Mouse (Mus musculus): Measurements from ENCODE around the gene Utrn. TPM values are rescaled to one million over a fixed set of nuclear protein-coding genes. Genes with fewer than 3 reads are reported as not detected.

Utrn gene
- total RNA-seq (2018; cell fraction: chromatin; rRNA removed), result 100 to 1,000 TPM; 109 to 321 (median 191) TPM
- 10 to 100 TPM in 24 of 26 experiments, 1 to 10 TPM in 2; 9.2 to 22.3 (median 17.3) TPM for total RNA-seq (2018; cell fraction: cytosol; rRNA removed)
- total RNA-seq (2018; cell fraction: nucleus; rRNA removed), result 100 to 1,000 TPM in 7 of 26 experiments, 10 to 100 TPM in 19; 46.6 to 154 (median 72.0) TPM
- polyA plus RNA-seq (2018), result 8.4 to 11.5 TPM (median 9.5 TPM) in 3 replicates

DNA sequence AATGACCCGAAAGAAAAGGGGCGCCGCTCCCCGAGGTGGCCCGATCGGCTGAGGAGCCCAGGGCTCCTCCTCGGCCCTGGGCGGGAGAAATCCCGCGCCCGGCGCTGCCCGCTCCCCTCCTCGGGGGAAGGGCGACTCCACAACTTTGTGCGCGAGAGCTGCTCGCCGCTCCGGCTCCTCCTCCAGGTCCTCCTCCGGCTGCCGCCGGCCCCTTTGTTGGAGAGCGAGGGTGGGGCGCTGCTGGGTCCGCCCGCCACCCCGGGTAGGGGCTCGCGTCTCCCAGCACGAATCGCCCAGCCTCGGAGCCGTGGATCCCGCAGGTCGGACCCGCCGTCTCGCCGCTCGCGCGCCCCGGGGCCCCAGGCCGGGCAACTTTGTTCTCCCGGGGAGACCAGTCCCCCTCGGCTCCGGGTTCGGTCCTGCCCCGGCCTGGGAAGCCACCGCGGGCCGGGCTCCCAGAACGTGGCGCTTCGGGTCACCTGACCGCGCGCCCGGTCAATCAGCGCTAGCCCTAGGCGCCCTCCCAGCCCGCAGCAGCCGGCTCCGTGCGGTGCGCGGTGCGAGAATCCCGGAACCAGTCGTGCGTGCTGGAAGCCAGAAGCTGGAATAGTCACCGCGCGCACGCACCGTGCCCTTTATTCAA, at the start of gene Utrn:
Gene Utrn (minus strand): TSS at position 337 of the 643 bp plus-strand sequence.
- peak within 1 kb of the TSS; percentile 82 for H3K27ac ChIP-seq
- WGBS (ENCODE audit: missing documents), result under 1% methylated on average over 56 of the region's 77 CpGs
- H3K4me3 ChIP-seq (ENCODE audit: inconsistent target), result peak within 1 kb of the TSS; percentile 91
- peaks cover 26% of the 10 kb centered on the region for H3K79me2 ChIP-seq (ENCODE audit: inconsistent target)
- H3K36me3 ChIP-seq (ENCODE audit: inconsistent target), result no peaks in the 10 kb centered on the region

DNA sequence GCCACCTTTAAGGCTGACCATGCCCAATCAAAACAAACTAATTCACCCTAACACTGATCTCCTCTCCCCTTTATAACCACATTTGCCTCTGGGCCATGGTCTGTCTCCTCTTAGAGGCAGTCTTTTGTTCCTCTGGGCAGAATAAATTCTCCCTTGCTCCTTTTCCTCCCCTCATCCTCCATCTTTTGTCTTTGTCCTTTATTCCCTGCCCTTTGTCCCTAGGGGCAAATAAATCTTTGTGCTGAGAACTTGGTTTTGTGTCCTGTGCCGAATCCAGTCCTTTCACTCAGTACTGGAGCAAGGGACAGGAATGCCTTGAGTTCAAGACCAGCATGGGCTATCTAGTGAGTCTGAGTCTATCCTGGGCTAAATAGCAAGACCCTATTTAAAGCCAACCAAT, 48.5 kb upstream of the Utrn start:
- no peaks in the 10 kb centered on the region for H3K36me3 ChIP-seq (ENCODE audit: inconsistent target)
- 93% methylated on average over 1 of the region's 1 CpGs for WGBS (ENCODE audit: missing documents)
- no peak overlapping the region for H3K4me3 ChIP-seq (ENCODE audit: inconsistent target)
- H3K27ac ChIP-seq, result no peak overlapping the region
- no peaks in the 10 kb centered on the region for H3K79me2 ChIP-seq (ENCODE audit: inconsistent target)

DNA sequence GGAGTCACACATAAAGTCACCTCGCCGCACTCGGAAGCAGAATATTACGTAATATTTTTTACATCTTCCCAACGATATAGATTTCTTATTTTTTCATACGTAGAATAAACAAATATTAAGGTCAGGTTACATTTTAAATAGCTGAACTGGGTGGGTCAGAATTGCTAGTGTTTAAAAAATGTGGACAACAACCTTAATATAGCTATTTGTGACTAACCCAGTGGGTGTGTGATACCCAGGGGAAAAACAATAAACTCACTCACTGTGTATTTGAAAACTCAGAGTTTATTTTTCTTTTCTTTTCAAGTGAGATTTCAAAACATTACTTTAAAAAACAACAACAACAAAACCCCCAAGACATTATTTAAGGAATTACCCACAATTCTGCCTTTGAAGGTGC, 47.2 kb upstream of the Utrn start:
- no peak overlapping the region for H3K4me3 ChIP-seq (ENCODE audit: inconsistent target)
- 91% methylated on average over 6 of the region's 6 CpGs for WGBS (ENCODE audit: missing documents)
- H3K27ac ChIP-seq, result no peak overlapping the region
- H3K79me2 ChIP-seq (ENCODE audit: inconsistent target), result no peaks in the 10 kb centered on the region
- no peaks in the 10 kb centered on the region for H3K36me3 ChIP-seq (ENCODE audit: inconsistent target)

GRCm38 (mm10) chr10:12915826-12916225, 46.7 kb upstream of the Utrn start:
- Histone ChIP-seq H3K4me3 (ENCODE audit: inconsistent target) (no peak overlapping the region), H3K27ac (no peak overlapping the region), H3K79me2 (ENCODE audit: inconsistent target) (no peaks in the 10 kb centered on the region), H3K36me3 (ENCODE audit: inconsistent target) (no peaks in the 10 kb centered on the region)
- 97% methylated on average over 7 of the region's 7 CpGs for WGBS (ENCODE audit: missing documents)

DNA sequence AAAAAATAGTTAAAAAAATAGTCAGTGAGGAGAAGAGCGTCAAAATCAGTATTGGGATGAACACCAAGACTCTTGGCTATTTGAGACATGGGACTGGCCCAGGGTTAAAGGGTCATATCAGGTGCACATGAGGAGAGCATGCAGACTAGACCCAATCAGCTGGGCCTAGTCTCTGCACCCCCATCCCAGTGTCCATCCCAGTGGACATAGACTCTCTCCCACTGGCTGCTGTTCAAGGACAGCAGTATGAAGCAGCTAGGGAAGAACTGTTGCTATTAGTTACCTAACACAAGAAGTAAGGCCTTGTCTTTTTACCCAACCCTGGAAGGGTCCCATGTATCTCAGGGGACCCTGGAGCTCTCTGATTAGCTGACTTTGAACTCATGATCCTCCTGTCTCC, 45.0 kb upstream of the Utrn start:
- no peaks in the 10 kb centered on the region for H3K36me3 ChIP-seq (ENCODE audit: inconsistent target)
- 93% methylated on average over 1 of the region's 1 CpGs for WGBS (ENCODE audit: missing documents)
- no peak overlapping the region for H3K4me3 ChIP-seq (ENCODE audit: inconsistent target)
- H3K27ac ChIP-seq, result no peak overlapping the region
- H3K79me2 ChIP-seq (ENCODE audit: inconsistent target), result no peaks in the 10 kb centered on the region

DNA sequence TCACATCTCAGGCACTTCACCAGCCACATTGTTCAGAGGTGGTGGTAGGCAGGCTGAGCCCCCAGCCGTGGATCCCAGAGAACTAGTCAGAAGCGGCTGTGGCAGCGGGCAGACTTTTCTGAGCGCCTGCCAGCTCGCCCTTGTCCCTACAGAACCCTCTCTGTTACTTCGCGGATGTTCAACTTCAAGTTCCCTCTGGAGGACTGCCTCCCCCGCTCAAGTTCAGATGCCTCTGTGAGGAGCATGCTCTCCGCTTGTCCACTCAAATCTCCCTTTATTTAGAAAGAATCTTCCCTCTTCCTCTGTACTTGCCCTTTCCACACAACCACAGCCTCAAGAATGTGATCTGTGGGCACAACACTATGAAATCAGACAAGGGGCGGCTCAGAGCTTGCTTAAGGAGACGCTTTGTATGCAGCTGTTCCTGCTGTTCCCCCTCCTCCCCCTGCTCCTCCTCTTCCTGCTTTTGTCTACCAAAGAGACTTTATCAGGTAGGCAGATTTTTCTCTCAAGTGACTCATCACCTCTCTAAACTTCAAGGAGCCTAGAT, 42.9 kb upstream of the Utrn start:
- H3K4me3 ChIP-seq (ENCODE audit: inconsistent target), result no peak overlapping the region
- no peak overlapping the region for H3K27ac ChIP-seq
- WGBS (ENCODE audit: missing documents), result 44% methylated on average over 11 of the region's 11 CpGs
- H3K79me2 ChIP-seq (ENCODE audit: inconsistent target), result no peaks in the 10 kb centered on the region
- no peaks in the 10 kb centered on the region for H3K36me3 ChIP-seq (ENCODE audit: inconsistent target)

- 88% methylated on average over 13 of the region's 13 CpGs for WGBS (ENCODE audit: missing documents)
- no peaks in the 10 kb centered on the region for H3K36me3 ChIP-seq (ENCODE audit: inconsistent target)
- H3K4me3 ChIP-seq (ENCODE audit: inconsistent target), result no peak overlapping the region
- no peaks in the 10 kb centered on the region for H3K79me2 ChIP-seq (ENCODE audit: inconsistent target)
- no peak overlapping the region for H3K27ac ChIP-seq
Observed at GRCm38 (mm10) chr10:12911451-12911850, 42.3 kb upstream of the Utrn start.

DNA sequence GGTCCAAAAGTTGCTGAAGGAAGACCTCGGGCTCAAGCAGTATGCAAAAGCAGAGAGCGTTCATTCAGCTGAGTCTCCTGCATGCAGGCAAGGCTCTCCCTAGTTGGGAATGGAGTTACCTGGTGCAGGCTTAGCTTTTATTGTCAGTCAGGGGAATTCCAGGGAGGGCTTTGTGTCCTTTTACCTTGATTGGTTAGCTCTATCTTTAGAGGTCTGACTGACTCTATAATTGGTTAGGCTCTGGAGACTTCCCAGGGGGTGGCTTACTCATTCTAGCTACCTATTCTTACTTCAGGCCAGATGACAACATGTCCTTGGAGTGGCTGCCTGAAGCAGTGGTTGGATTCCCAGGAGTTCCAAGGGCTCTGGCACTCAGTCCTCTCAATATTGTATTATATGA, 40.7 kb upstream of the Utrn start:
- 100% methylated on average over 2 of the region's 2 CpGs for WGBS (ENCODE audit: missing documents)
- no peaks in the 10 kb centered on the region for H3K79me2 ChIP-seq (ENCODE audit: inconsistent target)

GRCm38 (mm10) chr10:12909179-12909578, 40.0 kb upstream of the Utrn start:
- no peak overlapping the region for H3K4me3 ChIP-seq (ENCODE audit: inconsistent target)
- H3K27ac ChIP-seq, result no peak overlapping the region

More for the DNA sequence above, 40.7 kb upstream of the Utrn start:
- Histone ChIP-seq H3K27ac (no peak overlapping the region), H3K36me3 (ENCODE audit: inconsistent target) (no peaks in the 10 kb centered on the region), H3K4me3 (ENCODE audit: inconsistent target) (no peak overlapping the region)

GRCm38 (mm10) chr10:12904140-12904528, 35.0 kb upstream of the Utrn start:
- 87% methylated on average over 5 of the region's 5 CpGs for WGBS (ENCODE audit: missing documents)
- Histone ChIP-seq H3K79me2 (ENCODE audit: inconsistent target) (no peaks in the 10 kb centered on the region), H3K4me3 (ENCODE audit: inconsistent target) (no peak overlapping the region), H3K27ac (no peak overlapping the region), H3K36me3 (ENCODE audit: inconsistent target) (no peaks in the 10 kb centered on the region)

More at GRCm38 (mm10) chr10:12909179-12909578, 40.0 kb upstream of the Utrn start:
- 80% methylated on average over 1 of the region's 1 CpGs for WGBS (ENCODE audit: missing documents)
- H3K79me2 ChIP-seq (ENCODE audit: inconsistent target), result no peaks in the 10 kb centered on the region
- H3K36me3 ChIP-seq (ENCODE audit: inconsistent target), result no peaks in the 10 kb centered on the region

DNA sequence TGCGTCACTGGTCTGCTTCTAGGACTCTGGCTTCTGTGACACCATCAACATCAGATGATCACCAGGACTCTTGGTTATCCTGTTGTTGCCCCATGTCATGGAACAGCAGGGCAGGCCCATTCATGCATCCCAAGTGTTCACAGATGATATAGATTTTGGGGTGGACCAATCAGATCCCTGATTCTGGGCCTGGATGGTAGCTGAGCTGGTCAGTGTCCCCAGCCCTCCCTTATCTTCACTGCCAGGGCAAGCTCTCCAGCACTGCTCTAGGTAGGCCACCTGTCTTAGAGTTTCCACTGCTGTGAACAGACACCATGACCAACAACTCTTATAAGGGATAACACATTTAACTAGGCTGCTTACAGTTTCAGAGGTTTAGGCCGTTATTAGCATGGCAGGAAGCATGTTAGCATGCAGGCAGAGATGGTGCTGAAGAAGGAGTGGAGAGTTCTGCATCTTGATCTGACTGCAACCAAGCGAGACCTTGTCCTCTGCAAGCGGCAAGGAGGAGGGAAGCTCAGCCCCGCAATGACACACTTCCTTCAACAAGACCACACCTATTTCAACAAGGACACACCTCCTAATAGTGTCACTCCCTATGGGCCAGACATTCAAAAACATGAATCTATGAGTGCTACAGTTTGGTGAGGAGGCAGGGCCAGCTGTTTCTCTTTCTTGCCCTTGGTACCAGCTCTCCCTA, 34.4 kb upstream of the Utrn start:
- no peaks in the 10 kb centered on the region for H3K79me2 ChIP-seq (ENCODE audit: inconsistent target)
- H3K27ac ChIP-seq, result no peak overlapping the region
- WGBS (ENCODE audit: missing documents), result 53% methylated on average over 5 of the region's 5 CpGs
- no peak overlapping the region for H3K4me3 ChIP-seq (ENCODE audit: inconsistent target)
- H3K36me3 ChIP-seq (ENCODE audit: inconsistent target), result no peaks in the 10 kb centered on the region

GRCm38 (mm10) chr10:12899901-12900300, 30.7 kb upstream of the Utrn start:
- WGBS (ENCODE audit: missing documents), result 96% methylated on average over 5 of the region's 5 CpGs
- Histone ChIP-seq H3K4me3 (ENCODE audit: inconsistent target) (no peak overlapping the region), H3K79me2 (ENCODE audit: inconsistent target) (no peaks in the 10 kb centered on the region), H3K36me3 (ENCODE audit: inconsistent target) (no peaks in the 10 kb centered on the region), H3K27ac (no peak overlapping the region)

GRCm38 (mm10) chr10:12893339-12893738, 24.2 kb upstream of the Utrn start:
- no peak overlapping the region for H3K27ac ChIP-seq
- WGBS (ENCODE audit: missing documents), result 90% methylated on average over 3 of the region's 3 CpGs
- H3K4me3 ChIP-seq (ENCODE audit: inconsistent target), result no peak overlapping the region
- no peaks in the 10 kb centered on the region for H3K79me2 ChIP-seq (ENCODE audit: inconsistent target)
- no peaks in the 10 kb centered on the region for H3K36me3 ChIP-seq (ENCODE audit: inconsistent target)

GRCm38 (mm10) chr10:12888373-12888772, 19.2 kb upstream of the Utrn start:
- no peak overlapping the region for H3K27ac ChIP-seq
- 57% methylated on average over 13 of the region's 13 CpGs for WGBS (ENCODE audit: missing documents)
- H3K79me2 ChIP-seq (ENCODE audit: inconsistent target), result no peaks in the 10 kb centered on the region
- no peak overlapping the region for H3K4me3 ChIP-seq (ENCODE audit: inconsistent target)
- H3K36me3 ChIP-seq (ENCODE audit: inconsistent target), result no peaks in the 10 kb centered on the region

- H3K36me3 ChIP-seq (ENCODE audit: inconsistent target), result no peaks in the 10 kb centered on the region
- no peak overlapping the region for H3K27ac ChIP-seq
- H3K79me2 ChIP-seq (ENCODE audit: inconsistent target), result no peaks in the 10 kb centered on the region
- 83% methylated on average over 2 of the region's 2 CpGs for WGBS (ENCODE audit: missing documents)
- H3K4me3 ChIP-seq (ENCODE audit: inconsistent target), result no peak overlapping the region
Observed at GRCm38 (mm10) chr10:12887792-12888191, 18.6 kb upstream of the Utrn start.
